Mouse (Mus musculus) megakaryocyte, adult 5-6 weeks (primary cell): ENCODE measurements around the gene Mrpl33. TPM values are rescaled to one million over a fixed set of nuclear protein-coding genes. Genes with fewer than 3 reads are reported as not detected.

Source experiments
- ATAC-seq: 2 replicates; pipeline ENCODE4 v1.8.0; 2016; ENCODE audit warnings: mild to moderate bottlenecking, inconsistent platforms; ENCODE audit not compliant: poor library complexity, severe bottlenecking
- total RNA-seq, 2 experiments: library from RNA; stranded (forward) in 1 of 2; stranded (reverse) in 1 of 2; fragments of 153-499, 151-499 nt in 1 of 2; fragments of 221-1000, 200-1000 nt in 1 of 2; gene quantifications; 2 replicates each; pipeline versions ENCODE4 v1.2.3 to v1.2.4; 2015 to 2017

Mrpl33 gene
- total RNA-seq, 2 experiments from 2014 or later, result 432 to 754 TPM

DNA sequence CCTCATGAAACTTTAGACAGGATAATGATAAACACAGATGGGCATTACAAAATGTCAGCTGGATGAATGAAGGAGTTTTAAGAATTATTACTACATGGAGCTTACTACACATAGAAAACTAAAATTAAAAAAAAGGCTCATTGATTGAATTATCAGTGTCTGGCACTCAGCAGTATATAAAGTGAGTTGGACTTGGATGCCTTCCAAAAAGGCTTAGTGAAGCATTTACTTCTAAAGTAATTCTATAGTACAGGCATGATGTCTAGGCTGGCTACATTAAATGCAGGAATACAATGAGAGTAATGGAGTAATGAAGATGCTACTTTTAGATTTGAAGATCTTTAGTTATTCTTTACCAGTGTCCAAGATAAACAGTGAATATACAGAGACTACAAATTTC lies 96.5 kb downstream of the Mrpl33 start:
- ATAC-seq, result no peak

DNA sequence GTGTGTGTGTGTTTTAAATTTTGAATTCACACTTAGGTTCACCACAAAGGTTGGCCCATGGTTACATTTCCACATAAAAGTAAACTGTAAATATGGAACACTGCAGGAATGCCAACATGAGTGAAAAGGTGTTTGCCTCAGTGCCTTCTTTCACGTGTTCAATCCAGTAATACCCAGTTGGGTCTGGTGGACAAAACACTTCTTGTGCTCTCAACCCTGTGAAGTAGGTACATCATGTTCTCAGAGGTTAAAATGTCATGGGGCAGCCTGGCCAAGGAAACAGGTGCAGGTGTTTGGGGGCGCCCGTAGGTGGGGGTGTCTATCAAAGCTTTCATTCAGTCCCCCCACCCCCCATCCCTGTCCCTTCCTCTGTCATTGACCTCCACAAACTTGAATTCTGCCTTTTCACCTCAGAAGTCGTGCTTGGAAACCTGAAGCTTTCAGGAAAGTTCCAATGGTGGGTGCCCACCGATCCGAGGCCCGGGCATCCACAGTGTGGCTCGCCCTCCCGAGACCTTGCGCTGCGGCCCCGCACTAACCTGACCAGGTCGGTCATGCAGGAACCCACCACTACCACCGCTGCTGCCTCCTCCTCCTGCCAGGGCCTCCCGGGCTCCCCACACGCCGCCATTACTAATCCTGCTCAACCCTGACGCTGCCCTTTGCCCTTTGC lies 100.4 kb downstream of the Mrpl33 start, which contains the start of gene Rbks:
Gene Rbks (minus strand): TSS at position 657 of the 673 bp plus-strand sequence.
- peak; percentile 77; the same call in 1 of the 2 replicates for ATAC-seq

DNA sequence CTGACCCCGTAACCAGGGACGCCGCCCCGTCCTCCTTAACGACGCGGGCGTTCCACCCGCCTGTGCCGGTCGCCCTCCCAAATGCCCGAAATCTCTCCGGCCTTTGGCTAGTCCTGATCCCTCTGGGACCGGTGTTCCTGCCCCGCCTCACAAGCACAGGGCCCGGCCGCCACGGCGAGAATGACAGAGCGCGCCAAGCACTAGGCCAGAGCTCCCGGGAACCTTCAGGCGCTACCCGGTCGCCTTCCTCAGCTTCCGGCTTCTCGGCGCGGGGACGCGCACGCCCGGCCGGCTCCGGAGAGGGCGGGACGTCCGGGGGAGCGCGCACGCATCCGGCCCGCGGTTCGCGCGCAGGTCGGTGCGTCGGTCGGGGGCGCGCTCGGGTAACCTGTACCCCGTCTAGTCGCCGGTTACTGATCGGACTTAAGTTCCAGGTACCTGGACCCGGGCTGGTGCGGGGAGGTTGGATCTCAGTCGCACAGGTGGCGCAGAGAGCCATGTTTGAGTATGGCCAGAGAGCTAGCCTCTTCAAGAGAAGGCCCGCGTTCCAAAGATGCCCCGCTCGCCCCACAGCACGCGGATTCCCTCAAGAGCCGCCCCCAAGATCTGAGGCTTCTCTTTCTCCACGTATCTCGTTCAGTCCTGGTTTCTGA lies 101.0 kb downstream of the Mrpl33 start, which contains the start of gene Babam2:
Gene Babam2 (plus strand): TSS at position 41 of the 653 bp plus-strand sequence.
- ATAC-seq, result peak; percentile 74

DNA sequence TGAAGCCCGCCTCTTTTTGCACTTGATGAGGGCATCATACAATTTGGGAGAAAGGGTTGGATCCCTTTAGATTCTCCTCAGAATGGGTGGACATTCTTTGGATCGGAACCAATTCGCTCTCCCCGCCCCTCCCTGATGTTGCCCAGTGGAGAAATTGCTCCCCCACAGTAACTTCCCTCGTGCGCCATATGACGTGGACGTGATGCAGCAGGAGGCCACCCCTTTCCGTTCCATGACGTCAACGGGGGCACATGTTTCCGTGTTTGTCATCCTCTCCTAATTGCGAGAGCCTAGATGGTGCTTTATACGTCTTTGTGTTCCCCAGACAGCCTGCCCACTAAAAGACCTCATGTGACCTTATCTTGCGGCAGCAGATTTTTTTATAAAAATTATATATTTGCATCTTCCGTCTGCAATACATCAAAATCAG lies 101.6 kb downstream of the Mrpl33 start:
- peak; percentile 88 for ATAC-seq

DNA sequence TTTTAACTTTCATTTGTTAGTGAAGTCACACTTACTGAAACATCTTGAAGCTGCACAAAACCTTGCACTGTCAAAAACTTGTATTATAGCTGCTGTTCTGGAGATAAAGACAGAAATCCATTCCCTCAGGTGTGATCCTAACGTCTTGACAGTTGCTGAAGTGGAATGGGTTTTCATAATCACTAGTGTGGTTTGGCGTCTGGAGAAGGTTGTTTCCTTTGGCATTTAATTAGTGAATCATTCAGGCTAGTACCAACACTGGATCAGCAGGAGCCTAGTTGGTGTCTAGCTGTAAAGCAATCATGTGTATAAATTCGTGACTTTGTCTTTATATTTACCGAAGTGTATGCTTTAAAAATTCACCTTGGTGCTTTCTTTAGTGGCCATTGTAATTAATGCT lies 102.2 kb downstream of the Mrpl33 start:
- ATAC-seq, result no peak

DNA sequence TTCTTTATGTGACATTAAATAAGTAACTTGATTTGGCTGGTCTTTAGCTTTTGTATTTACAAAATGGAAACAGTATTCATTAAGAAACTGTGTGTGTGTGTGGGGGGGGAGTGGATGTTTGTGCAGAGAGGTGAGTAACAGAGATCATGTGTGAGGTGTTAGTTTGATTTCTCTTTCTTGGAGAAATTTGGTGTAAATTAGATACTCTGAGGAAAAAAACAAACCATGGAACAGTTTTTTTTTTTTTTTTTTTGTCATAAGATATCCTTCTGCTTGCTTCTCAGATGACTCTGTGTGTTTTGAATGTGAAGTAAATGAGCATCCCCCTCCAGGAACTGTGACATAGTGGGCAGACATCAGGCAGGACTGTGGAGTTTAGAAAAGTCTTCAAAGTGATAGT lies 102.7 kb downstream of the Mrpl33 start:
- ATAC-seq, result no peak

DNA sequence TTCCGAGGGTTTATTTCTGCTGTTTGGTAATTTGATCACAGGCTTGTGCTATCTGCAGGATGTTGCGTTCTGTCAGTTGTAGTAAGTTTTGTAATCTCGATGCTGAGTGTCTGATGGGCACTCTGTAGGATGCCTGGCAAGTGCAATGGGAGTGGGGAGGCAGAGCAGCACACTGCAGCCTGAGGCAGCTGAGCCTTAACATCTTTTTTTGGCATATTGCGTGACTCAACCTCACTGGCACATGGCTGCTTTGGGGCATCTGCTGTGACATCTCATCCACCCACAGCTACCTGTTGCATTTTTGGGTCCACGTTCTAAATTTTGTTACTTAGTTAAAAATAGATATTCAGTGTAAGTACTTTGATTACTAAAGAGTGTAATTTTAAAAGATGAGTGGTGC lies 108.2 kb downstream of the Mrpl33 start:
- ATAC-seq, result no peak

DNA sequence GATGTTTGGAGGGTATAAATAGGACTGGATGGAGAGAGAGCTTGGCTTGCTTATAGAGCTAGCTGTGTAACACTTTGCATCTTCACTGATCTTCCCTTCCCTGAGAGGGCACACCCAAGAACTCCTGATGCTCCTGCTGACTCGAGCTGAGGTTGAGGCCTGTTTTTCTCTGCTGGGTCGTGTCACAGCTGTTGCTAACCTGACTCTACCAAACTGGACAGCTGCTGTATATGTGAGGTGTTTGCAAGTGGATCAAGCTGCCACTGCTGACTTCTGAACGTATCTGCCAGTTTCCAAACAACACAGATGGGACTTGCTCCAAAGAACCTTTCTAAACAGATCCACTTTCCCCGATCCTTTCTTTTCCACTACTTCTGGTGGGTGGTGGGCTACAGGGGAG lies 110.1 kb downstream of the Mrpl33 start:
- ATAC-seq, result no peak

DNA sequence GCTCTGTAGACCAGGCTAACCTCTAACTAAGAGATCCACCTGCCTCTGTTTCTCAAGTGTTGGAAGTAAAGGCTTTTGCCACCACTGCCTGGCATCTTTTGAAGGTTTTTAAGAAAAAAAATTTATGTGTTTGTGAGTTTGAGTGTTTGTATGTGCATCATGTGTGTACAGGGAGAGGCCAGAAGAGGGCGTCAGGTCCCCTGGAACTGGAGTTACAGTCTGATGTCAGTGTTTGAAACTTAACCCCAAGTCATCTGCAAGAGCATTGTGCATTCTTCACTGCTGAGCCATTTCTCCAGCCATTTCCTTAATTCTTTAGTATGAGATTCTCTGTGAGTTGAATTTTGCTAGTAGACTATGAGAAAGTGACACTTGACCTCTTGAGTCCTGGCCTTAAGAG lies 112.7 kb downstream of the Mrpl33 start:
- ATAC-seq, result peak; percentile 40; the same call in 1 of the 2 replicates

DNA sequence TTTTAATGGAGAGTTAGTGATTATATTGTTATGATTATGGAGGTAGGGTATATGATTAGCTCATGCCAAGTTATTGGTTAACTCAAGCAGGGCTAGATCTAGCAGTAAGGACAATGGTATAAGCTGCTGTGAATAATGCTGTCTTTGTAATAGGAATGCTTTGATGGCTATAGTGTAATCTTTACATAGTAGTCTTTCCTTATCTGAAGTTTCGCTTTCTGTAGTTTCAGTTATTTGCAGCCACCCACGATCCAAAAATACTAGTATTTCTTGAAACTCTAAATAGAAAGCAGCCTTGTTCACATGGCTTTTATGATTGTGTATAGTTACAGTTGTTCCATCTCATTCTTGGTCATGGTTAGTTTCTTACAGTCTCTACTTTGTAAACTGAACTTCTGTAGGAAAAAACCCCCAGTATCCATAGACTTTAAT lies 116.6 kb downstream of the Mrpl33 start:
- no peak for ATAC-seq

DNA sequence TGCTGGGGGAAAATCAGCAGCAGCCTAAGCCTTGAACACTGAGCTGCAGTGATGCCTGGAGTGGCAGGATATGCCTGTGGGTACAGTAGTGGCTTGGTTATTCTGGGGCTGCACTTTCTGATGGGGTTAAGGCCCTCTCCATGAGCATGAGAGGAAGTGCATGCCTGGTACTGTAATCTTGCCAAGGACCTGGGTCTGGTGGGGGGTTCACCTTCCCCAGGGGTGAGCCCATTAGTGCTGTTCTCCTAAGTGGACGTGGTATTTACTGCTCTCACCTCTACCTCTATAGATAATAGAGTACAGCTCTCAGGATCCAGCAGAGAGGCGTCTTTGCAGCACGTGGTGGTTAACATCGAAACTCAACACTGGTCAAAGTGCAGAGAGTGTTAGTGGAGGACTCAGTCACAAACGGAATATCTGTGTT lies 117.1 kb downstream of the Mrpl33 start:
- ATAC-seq, result peak; percentile 57

Other genes starting within 250 kb of the Mrpl33 start
- gene Zfp512, start 144.5 kb upstream of the Mrpl33 start, total RNA-seq (2015), result 11.0 and 18.1 TPM in 2 replicates
- 20.6 and 24.2 TPM in 2 replicates for gene Zfp512, start 144.5 kb upstream of the Mrpl33 start, total RNA-seq (2017)
- not detected in 2 replicates for gene 4930548H24Rik, start 111.2 kb upstream of the Mrpl33 start, total RNA-seq (2015)
- gene 4930548H24Rik, start 111.2 kb upstream of the Mrpl33 start, total RNA-seq (2017), result 0.12 and 0.44 TPM in 2 replicates
- gene Gpn1, start 102.2 kb upstream of the Mrpl33 start, total RNA-seq (2015), result 7.7 and 11.0 TPM in 2 replicates
- gene Gpn1, start 102.2 kb upstream of the Mrpl33 start, total RNA-seq (2017), result 9.6 and 14.9 TPM in 2 replicates
- 41.3 and 50.5 TPM in 2 replicates for gene Slc4a1ap, start 69.9 kb upstream of the Mrpl33 start, total RNA-seq (2015)
- gene Slc4a1ap, start 69.9 kb upstream of the Mrpl33 start, total RNA-seq (2017), result 44.2 and 54.6 TPM in 2 replicates
- 11.2 and 14.0 TPM in 2 replicates for gene Supt7l, start 69.1 kb upstream of the Mrpl33 start, total RNA-seq (2015)
- 14.1 and 18.5 TPM in 2 replicates for gene Supt7l, start 69.1 kb upstream of the Mrpl33 start, total RNA-seq (2017)
- 52.2 and 60.9 TPM in 2 replicates for gene Rbks, start 100.7 kb downstream of the Mrpl33 start, total RNA-seq (2015)
- gene Rbks, start 100.7 kb downstream of the Mrpl33 start, total RNA-seq (2017), result 31.0 and 37.4 TPM in 2 replicates
- gene Babam2, start 100.7 kb downstream of the Mrpl33 start, total RNA-seq (2015), result 106 and 112 TPM in 2 replicates
- gene Babam2, start 100.7 kb downstream of the Mrpl33 start, total RNA-seq (2017), result 41.2 and 55.3 TPM in 2 replicates